Mouse (Mus musculus) G1E (cell line): ENCODE results near the gene E130208F15Rik.

Experiments
- CTCF ChIP-seq: IDR thresholded peaks from 2 replicates; pipeline ENCODE4 v1.5.1; 2012; ENCODE audit warnings: low read depth, low read length, inconsistent platforms, mixed read lengths
- GATA1 ChIP-seq: IDR thresholded peaks from 2 replicates; pipeline ENCODE4 v1.6.1; 2012; ENCODE audit warnings: borderline replicate concordance, low read length, inconsistent platforms, mixed read lengths
- GATA2 ChIP-seq: IDR thresholded peaks from 2 replicates; pipeline ENCODE4 v1.6.1; 2012; ENCODE audit warnings: low read depth, low read length, inconsistent platforms, borderline replicate concordance
- POLR2AphosphoS5 ChIP-seq: IDR thresholded peaks from 2 replicates; pipeline ENCODE4 v1.6.1; 2012; ENCODE audit warnings: low read depth, low read length, inconsistent platforms; ENCODE audit not compliant: insufficient replicate concordance
- TAL1 ChIP-seq: conservative IDR thresholded peaks from 2 replicates; pipeline ENCODE4 v1.6.1; 2012; ENCODE audit warnings: low read depth, low read length, inconsistent platforms, mixed read lengths

- TF ChIP-seq CTCF = no peak
- no peak for TF ChIP-seq POLR2AphosphoS5
- no peak for TF ChIP-seq TAL1
- no peak for TF ChIP-seq GATA1
- no peak for TF ChIP-seq GATA2
These were observed 2.9 kb downstream of the E130208F15Rik start for GRCm38 (mm10) chr7:30324300-30324944.
